Mouse (Mus musculus) B cell, adult (primary cell): ENCODE data around the gene Snap29. TPM values are rescaled to one million over a fixed set of nuclear protein-coding genes. Genes with fewer than 3 reads are reported as not detected.

Experiments used
- total RNA-seq: library from RNA; stranded (reverse); gene quantifications from 4 replicates; pipeline ENCODE4 v1.2.4, GENCODE M21; 2023; ENCODE audit not compliant: inconsistent age

Gene Snap29
- total RNA-seq, result 64.1 to 68.6 TPM (median 65.6 TPM) in 4 replicates

DNA sequence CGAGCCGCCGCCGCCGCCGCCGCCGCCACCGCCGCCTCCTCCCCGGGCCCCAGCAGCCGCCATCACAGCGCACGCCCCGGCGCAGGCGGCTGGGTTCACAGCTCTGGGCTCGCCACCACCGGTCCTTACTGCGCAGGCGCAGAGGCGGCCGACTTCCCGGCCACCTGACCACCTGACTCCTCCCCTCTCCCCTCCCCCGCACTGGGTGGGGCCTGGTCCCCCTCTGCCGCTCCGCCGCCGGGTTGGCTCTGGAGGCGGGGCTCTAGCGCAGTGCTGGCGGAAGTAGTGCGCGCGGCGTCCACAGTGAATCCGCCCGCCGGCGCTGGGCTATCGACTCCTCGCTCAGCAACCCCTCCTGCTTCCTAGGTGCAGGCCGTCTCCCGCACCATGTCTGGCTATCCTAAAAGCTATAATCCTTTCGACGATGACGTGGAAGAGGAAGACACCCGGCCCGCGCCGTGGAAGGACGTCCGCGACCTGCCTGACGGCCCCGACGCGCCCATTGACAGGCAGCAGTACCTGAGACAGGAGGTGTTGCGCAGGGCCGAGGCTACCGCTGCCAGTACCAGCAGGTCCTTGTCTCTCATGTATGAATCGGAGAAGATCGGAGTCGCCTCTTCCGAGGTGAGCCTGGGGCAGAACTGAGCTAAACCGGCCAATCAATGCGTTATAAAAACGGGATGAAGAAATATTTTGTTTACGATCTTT lies at the start of gene Snap29, which contains the start of gene Pi4ka:
Gene Snap29 (plus strand): TSS at position 251 of the 708 bp plus-strand sequence.
Gene Pi4ka (minus strand): TSS at position 579 of the 708 bp plus-strand sequence.

DNA sequence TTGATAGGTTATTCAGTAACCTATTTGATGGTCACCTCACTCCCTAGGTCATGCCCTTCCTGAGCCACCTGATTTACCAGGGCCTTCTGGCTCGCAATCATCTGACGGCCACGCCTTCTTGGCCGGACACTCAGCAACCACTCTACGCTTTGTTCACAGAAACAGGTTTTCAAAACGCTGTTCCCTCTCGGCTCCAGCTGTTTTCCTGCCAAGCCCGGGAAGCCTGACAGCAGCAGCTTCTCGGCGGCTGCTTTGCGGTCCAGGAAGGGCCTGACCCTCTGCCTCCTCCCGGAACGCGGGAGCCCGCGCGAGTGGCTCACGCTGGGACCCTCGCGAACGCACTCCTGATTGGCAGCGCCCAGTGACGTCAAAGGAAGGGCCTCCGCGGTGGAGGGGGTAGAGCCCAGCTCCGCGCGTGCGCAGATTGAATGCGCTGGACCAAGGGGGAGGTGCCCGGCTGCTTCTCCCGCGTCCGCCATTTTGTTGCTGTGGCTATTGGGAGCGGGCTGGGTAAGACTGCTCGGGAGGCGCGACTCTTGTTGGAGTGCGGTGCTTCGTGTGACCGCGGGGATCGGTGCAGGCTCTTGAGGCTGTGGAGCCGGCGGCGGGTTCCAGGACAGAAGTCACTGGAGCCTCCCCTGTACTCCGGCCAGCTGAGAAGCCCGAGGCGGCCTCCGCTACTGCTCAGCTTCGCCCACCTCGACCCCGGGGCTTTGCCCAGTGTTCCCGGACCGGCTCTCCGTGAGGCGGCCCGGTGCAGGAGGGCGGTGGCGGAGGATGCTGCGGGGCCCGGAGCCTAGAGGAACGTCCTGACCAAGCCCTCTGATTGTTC lies 46.0 kb downstream of the Snap29 start, which contains the start of gene Crkl:
Gene Crkl (plus strand): TSS at position 447 of the 832 bp plus-strand sequence.

Other genes starting within 250 kb of the Snap29 start
- 96.3 to 124 TPM (median 113 TPM) in 4 replicates for gene Ube2l3, start 203.3 kb upstream of the Snap29 start, total RNA-seq
- 0.10 to 0.22 TPM (median 0.15 TPM) in 4 replicates for gene Rimbp3, start 197.4 kb upstream of the Snap29 start, total RNA-seq
- 3.5 to 3.8 TPM (median 3.5 TPM) in 4 replicates for gene Hic2, start 172.4 kb upstream of the Snap29 start, total RNA-seq
- gene Tmem191c, start 129.9 kb upstream of the Snap29 start, total RNA-seq, result 8.1 to 13.8 TPM (median 11.9 TPM) in 4 replicates
- not detected in 4 replicates for gene Serpind1, start 74.6 kb upstream of the Snap29 start, total RNA-seq
- gene Pi4ka, start 328 bp downstream of the Snap29 start, total RNA-seq, result 137 to 142 TPM (median 141 TPM) in 4 replicates
- gene Crkl, start 46.0 kb downstream of the Snap29 start, total RNA-seq, result 46.9 to 54.3 TPM (median 51.0 TPM) in 4 replicates
- not detected in 4 replicates for gene Aifm3, start 83.6 kb downstream of the Snap29 start, total RNA-seq
- 50.6 to 71.7 TPM (median 61.7 TPM) in 4 replicates for gene Lztr1, start 102.7 kb downstream of the Snap29 start, total RNA-seq
- 28.4 to 40.7 TPM (median 36.0 TPM) in 4 replicates for gene Thap7, start 125.2 kb downstream of the Snap29 start, total RNA-seq
- not detected in 4 replicates for gene Lrrc74b, start 155.3 kb downstream of the Snap29 start, total RNA-seq
- not detected in 4 replicates for gene P2rx6, start 155.9 kb downstream of the Snap29 start, total RNA-seq
- gene Slc7a4, start 177.2 kb downstream of the Snap29 start, total RNA-seq, result not detected in 4 replicates
- 48.5 to 64.1 TPM (median 53.1 TPM) in 4 replicates for gene Smpd4, start 213.4 kb downstream of the Snap29 start, total RNA-seq
- not detected in 4 replicates for gene Ccdc74a, start 240.5 kb downstream of the Snap29 start, total RNA-seq